Mouse (Mus musculus): Measurements from ENCODE around the gene Polr2j. TPM values are rescaled to one million over a fixed set of nuclear protein-coding genes. Genes with fewer than 3 reads are reported as not detected.
A peak's percentile ranks its signal among the peaks of the same experiment; 100 is the strongest.

The Polr2j gene
- polyA plus RNA-seq (2015; fragmentation: Nextera tagmentation; extraction: Ambion mirVana): 171 and 189 TPM in 2 replicates

- 2% methylated on average over 42 of the region's 42 CpGs for WGBS (ENCODE audit: insufficient replicate concordance)
- no peaks in the 10 kb centered on the region for H3K9me3 ChIP-seq (replicated peaks)
- peak within 1 kb of the TSS; percentile 95 for H3K4me2 ChIP-seq
- peak within 1 kb of the TSS; percentile 87 for H3K4me3 ChIP-seq (replicated peaks)
- H3K27ac ChIP-seq: peak within 1 kb of the TSS; percentile 72
- peaks cover 33% of the 10 kb centered on the region for H3K4me1 ChIP-seq (replicated peaks)
- peaks cover 23% of the 10 kb centered on the region for H3K36me3 ChIP-seq
- H3K9ac ChIP-seq: peak within 1 kb of the TSS; percentile 89
- H3K27me3 ChIP-seq: no peaks in the 10 kb centered on the region
- DNase-seq (peak; percentile 97), ATAC-seq (ENCODE audit: low read depth) (peak; percentile 96)
Observed at GRCm38 (mm10) chr5:136115891-136116783, at the start of gene Polr2j. Gene Polr2j, plus strand, starts transcription at chr5:136116631.

GRCm38 (mm10) chr5:136069411-136069810, 47.0 kb upstream of the Polr2j start:
- DNase-seq (no peak), ATAC-seq (ENCODE audit: low read depth) (no peak)
- H3K9me3 ChIP-seq (replicated peaks): no peaks in the 10 kb centered on the region
- no peaks in the 10 kb centered on the region for H3K4me1 ChIP-seq (replicated peaks)
- no peak overlapping the region for H3K27ac ChIP-seq
- H3K4me2 ChIP-seq: no peak overlapping the region
- no peak overlapping the region for H3K9ac ChIP-seq
- no peak overlapping the region for H3K4me3 ChIP-seq (replicated peaks)
- no peaks in the 10 kb centered on the region for H3K36me3 ChIP-seq
- peaks cover 9% of the 10 kb centered on the region; the same call in 1 of the 2 replicates for H3K27me3 ChIP-seq
- WGBS (ENCODE audit: insufficient replicate concordance): 46% methylated on average over 2 of the region's 2 CpGs

GRCm38 (mm10) chr5:136073051-136073450, 43.4 kb upstream of the Polr2j start:
- 0 out of 2 replicates have a peak, but pooled peaks cover 3% of the 10 kb centered on the region for H3K4me1 ChIP-seq (replicated peaks)
- no peak overlapping the region for H3K4me3 ChIP-seq (replicated peaks)
- DNase-seq: no peak
- peaks cover 9% of the 10 kb centered on the region; the same call in 1 of the 2 replicates for H3K27me3 ChIP-seq
- H3K36me3 ChIP-seq: no peaks in the 10 kb centered on the region
- H3K4me2 ChIP-seq: no peak overlapping the region
- no peak for ATAC-seq (ENCODE audit: low read depth)
- no peak overlapping the region for H3K27ac ChIP-seq
- H3K9me3 ChIP-seq (replicated peaks): no peaks in the 10 kb centered on the region
- 54% methylated on average over 6 of the region's 6 CpGs for WGBS (ENCODE audit: insufficient replicate concordance)
- no peak overlapping the region for H3K9ac ChIP-seq

- Histone ChIP-seq H3K27ac (no peak overlapping the region), H3K9me3 (replicated peaks) (no peaks in the 10 kb centered on the region), H3K27me3 (peaks cover 9% of the 10 kb centered on the region; the same call in 1 of the 2 replicates), H3K36me3 (no peaks in the 10 kb centered on the region), H3K9ac (no peak overlapping the region), H3K4me3 (replicated peaks) (no peak overlapping the region), H3K4me2 (no peak overlapping the region), H3K4me1 (replicated peaks) (0 out of 2 replicates have a peak, but pooled peaks cover 3% of the 10 kb centered on the region)
- 49% methylated on average over 11 of the region's 11 CpGs for WGBS (ENCODE audit: insufficient replicate concordance)
- no peak for DNase-seq
- ATAC-seq (ENCODE audit: low read depth): no peak
Observed at GRCm38 (mm10) chr5:136073526-136073925, 42.9 kb upstream of the Polr2j start.

- ATAC-seq (ENCODE audit: low read depth) (no peak), DNase-seq (no peak)
- 0 out of 2 replicates have a peak, but pooled peaks cover 3% of the 10 kb centered on the region for H3K4me1 ChIP-seq (replicated peaks)
- H3K27me3 ChIP-seq: peaks cover 7% of the 10 kb centered on the region; the same call in 1 of the 2 replicates
- no peak overlapping the region for H3K9ac ChIP-seq
- no peak overlapping the region for H3K4me3 ChIP-seq (replicated peaks)
- no peak overlapping the region for H3K27ac ChIP-seq
- H3K9me3 ChIP-seq (replicated peaks): no peaks in the 10 kb centered on the region
- H3K4me2 ChIP-seq: no peak overlapping the region
- no peaks in the 10 kb centered on the region for H3K36me3 ChIP-seq
- 41% methylated on average over 5 of the region's 5 CpGs for WGBS (ENCODE audit: insufficient replicate concordance)
Observed at GRCm38 (mm10) chr5:136075076-136075475, 41.4 kb upstream of the Polr2j start.

- no peak for DNase-seq
- whole genome bisulfite sequencing (ENCODE audit: insufficient replicate concordance): 46% methylated on average over 7 of the region's 7 CpGs
- no peak overlapping the region for H3K9ac ChIP-seq
- no peak overlapping the region for H3K4me3 ChIP-seq (replicated peaks)
- no peak overlapping the region for H3K4me2 ChIP-seq
- no peak for ATAC-seq (ENCODE audit: low read depth)
- H3K36me3 ChIP-seq: no peaks in the 10 kb centered on the region
- H3K4me1 ChIP-seq (replicated peaks): 0 out of 2 replicates have a peak, but pooled peaks cover 5% of the 10 kb centered on the region
- no peak overlapping the region for H3K27ac ChIP-seq
- no peaks in the 10 kb centered on the region for H3K9me3 ChIP-seq (replicated peaks)
- H3K27me3 ChIP-seq: peaks cover 11% of the 10 kb centered on the region
Observed at GRCm38 (mm10) chr5:136076284-136076683, 40.1 kb upstream of the Polr2j start.

- peaks cover 13% of the 10 kb centered on the region for H3K27me3 ChIP-seq
- H3K9me3 ChIP-seq (replicated peaks): no peaks in the 10 kb centered on the region
- H3K9ac ChIP-seq: no peak overlapping the region
- ATAC-seq (ENCODE audit: low read depth) (no peak), DNase-seq (no peak)
- no peak overlapping the region for H3K4me3 ChIP-seq (replicated peaks)
- no peaks in the 10 kb centered on the region for H3K36me3 ChIP-seq
- no peak overlapping the region for H3K27ac ChIP-seq
- 62% methylated on average over 9 of the region's 9 CpGs for WGBS (ENCODE audit: insufficient replicate concordance)
- H3K4me1 ChIP-seq (replicated peaks): 0 out of 2 replicates have a peak, but pooled peaks cover 5% of the 10 kb centered on the region
- no peak overlapping the region for H3K4me2 ChIP-seq
Observed at GRCm38 (mm10) chr5:136077001-136077550, 39.4 kb upstream of the Polr2j start.

- no peak overlapping the region for H3K4me3 ChIP-seq (replicated peaks)
- H3K27ac ChIP-seq: no peak overlapping the region
- H3K9me3 ChIP-seq (replicated peaks): no peaks in the 10 kb centered on the region; the same call in 1 of the 2 replicates
- peaks cover 8% of the 10 kb centered on the region for H3K27me3 ChIP-seq
- no peak overlapping the region for H3K9ac ChIP-seq
- H3K36me3 ChIP-seq: no peaks in the 10 kb centered on the region
- ATAC-seq (ENCODE audit: low read depth) (no peak), DNase-seq (no peak)
- H3K4me1 ChIP-seq (replicated peaks): peaks cover 6% of the 10 kb centered on the region
- whole genome bisulfite sequencing (ENCODE audit: insufficient replicate concordance): 69% methylated on average over 5 of the region's 5 CpGs
- H3K4me2 ChIP-seq: no peak overlapping the region
Observed at GRCm38 (mm10) chr5:136078136-136078535, 38.3 kb upstream of the Polr2j start.

GRCm38 (mm10) chr5:136082345-136082744, 34.1 kb upstream of the Polr2j start:
- peaks cover 32% of the 10 kb centered on the region for H3K27me3 ChIP-seq
- H3K9me3 ChIP-seq (replicated peaks): no peaks in the 10 kb centered on the region; the same call in 1 of the 2 replicates
- H3K9ac ChIP-seq: no peak overlapping the region
- peaks cover 22% of the 10 kb centered on the region for H3K4me1 ChIP-seq (replicated peaks)
- DNase-seq: no peak
- H3K4me3 ChIP-seq (replicated peaks): no peak overlapping the region
- no peak overlapping the region for H3K27ac ChIP-seq
- WGBS (ENCODE audit: insufficient replicate concordance): 59% methylated on average over 4 of the region's 4 CpGs
- no peak for ATAC-seq (ENCODE audit: low read depth)
- no peaks in the 10 kb centered on the region for H3K36me3 ChIP-seq
- no peak overlapping the region for H3K4me2 ChIP-seq

- Histone ChIP-seq H3K9ac (peak within 1 kb of the TSS; percentile 54), H3K4me3 (replicated peaks) (peak within 1 kb of the TSS; percentile 60), H3K4me2 (peak within 1 kb of the TSS; percentile 90), H3K27me3 (peaks cover 32% of the 10 kb centered on the region), H3K4me1 (replicated peaks) (peaks cover 27% of the 10 kb centered on the region), H3K27ac (no peak within 1 kb of the TSS), H3K36me3 (no peaks in the 10 kb centered on the region), H3K9me3 (replicated peaks) (no peaks in the 10 kb centered on the region; the same call in 1 of the 2 replicates)
- DNase-seq: peak; percentile 88
- under 1% methylated on average over 28 of the region's 28 CpGs for WGBS (ENCODE audit: insufficient replicate concordance)
- ATAC-seq (ENCODE audit: low read depth): peak; percentile 96
Observed at GRCm38 (mm10) chr5:136083669-136084107, 32.7 kb upstream of the Polr2j start, which contains the start of gene Rasa4. Gene Rasa4, plus strand, starts transcription at chr5:136083916.
